Mouse (Mus musculus) cerebellum, adult 2 months (tissue): Measurements from ENCODE around the gene Zfp609. TPM values are rescaled to one million over a fixed set of nuclear protein-coding genes. Genes with fewer than 3 reads are reported as not detected.
"Not testable (repeated sequence)": the region's sequence is repeated elsewhere in the genome, so short reads cannot be mapped to it uniquely, and the experiment has no call there.

Source experiments
- DNase-seq, 2 experiments: peaks; one replicate each; pipeline ENCODE4 v3.0.0; 2021
- H3K27ac ChIP-seq: fragments of 200-500 bp; 2 replicates; pipeline ENCODE4 v1.5.1; 2012; ENCODE audit warnings: low read length, control low read depth, inconsistent platforms; ENCODE audit not compliant: insufficient read depth
- H3K27me3 ChIP-seq: fragments of 200-500 bp; 2 replicates; pipeline ENCODE4 v1.6.1; 2012; ENCODE audit warnings: inconsistent platforms, mild to moderate bottlenecking, low read length, moderate library complexity; ENCODE audit not compliant: control insufficient read depth, insufficient read depth
- H3K4me1 ChIP-seq: fragments of 200-500 bp; 2 replicates; pipeline ENCODE4 v1.6.1; 2011; ENCODE audit warnings: low read length; ENCODE audit not compliant: control insufficient read depth, insufficient read depth
- H3K4me3 ChIP-seq: fragments of 200-500 bp; replicated peaks from 2 replicates; pipeline ENCODE3; 2011; ENCODE audit warnings: mild to moderate bottlenecking, low read depth, low read length, control low read depth; ENCODE audit not compliant: insufficient read depth
- CTCF ChIP-seq: fragments of 200-500 bp; IDR thresholded peaks from 2 replicates; pipeline ENCODE4 v1.5.1; 2011; ENCODE audit warnings: low read depth, mild to moderate bottlenecking, control low read depth, low read length, moderate library complexity, borderline replicate concordance; ENCODE audit not compliant: insufficient read depth
- POLR2A ChIP-seq: fragments of 200-500 bp; IDR thresholded peaks from 2 replicates; pipeline ENCODE4 v1.6.1; 2011; ENCODE audit warnings: low read length, control low read depth, borderline replicate concordance; ENCODE audit not compliant: insufficient read depth
- WGBS: fragments of 180-500 bp; shearing (Covaris S2); methylation state at CpG from one replicate; pipeline ENCODE4 v1.1.7; 2018; 5-methylcytosine and 5-hydroxymethylcytosine counted together
- polyA plus RNA-seq: library from polyadenylated mRNA; depleted of rRNA; stranded (reverse); fragments of >200 nt; gene quantifications from 2 replicates; pipeline ENCODE4 v1.2.3, GENCODE M21; 2012

The Zfp609 gene
- polyA plus RNA-seq, 1 experiment: 19.2 TPM

DNA sequence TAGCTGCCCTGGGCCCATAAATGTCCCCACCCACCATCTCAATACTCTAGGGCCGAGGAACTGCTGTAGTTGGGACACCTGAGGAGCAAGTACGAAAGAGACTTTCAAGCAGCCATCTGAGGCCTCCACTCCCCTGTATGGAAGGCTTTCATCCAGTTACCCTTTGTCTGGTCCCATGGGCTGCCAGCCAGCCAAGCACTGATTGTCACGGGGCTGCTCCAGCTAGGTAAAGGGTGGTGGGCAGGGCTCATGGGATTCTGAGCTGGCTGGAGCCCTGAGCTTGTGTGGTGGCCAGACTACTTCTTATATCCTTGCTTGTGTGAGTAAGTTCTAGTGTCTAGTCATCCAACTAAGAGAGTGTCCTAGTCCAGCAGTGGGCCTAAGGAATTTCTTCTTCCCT lies 170.1 kb downstream of the Zfp609 start:
- no peaks in the 10 kb centered on the region for H3K4me1 ChIP-seq
- no peaks in the 10 kb centered on the region for H3K27me3 ChIP-seq
- TF ChIP-seq POLR2A: no peak
- TF ChIP-seq CTCF: no peak
- WGBS: 61% methylated on average over 3 of the region's 3 CpGs
- no peak for DNase-seq
- H3K4me3 ChIP-seq: no peak overlapping the region
- H3K27ac ChIP-seq: no peak overlapping the region

DNA sequence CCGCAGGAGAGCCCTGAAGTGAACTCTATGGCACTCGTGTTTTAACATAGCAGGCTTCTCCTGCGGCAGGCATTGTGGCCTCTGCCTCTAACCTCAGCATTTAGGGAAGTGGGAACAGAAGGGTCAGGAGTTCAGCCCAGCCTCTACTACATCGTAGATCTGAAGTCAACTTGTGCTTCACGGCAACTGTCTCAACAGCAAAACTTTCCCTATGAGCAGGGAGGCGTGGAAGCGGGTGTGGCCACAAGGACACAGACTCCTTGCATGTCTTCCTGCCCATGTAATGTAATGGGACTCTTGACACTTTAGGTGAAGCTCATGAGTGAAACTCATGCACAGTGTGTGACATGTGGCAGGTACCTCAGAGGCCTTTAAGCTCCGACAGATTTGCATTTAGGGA lies 171.8 kb downstream of the Zfp609 start:
- 86% methylated on average over 8 of the region's 8 CpGs for WGBS
- DNase-seq: no peak
- TF ChIP-seq POLR2A: no peak
- no peak for TF ChIP-seq CTCF

DNA sequence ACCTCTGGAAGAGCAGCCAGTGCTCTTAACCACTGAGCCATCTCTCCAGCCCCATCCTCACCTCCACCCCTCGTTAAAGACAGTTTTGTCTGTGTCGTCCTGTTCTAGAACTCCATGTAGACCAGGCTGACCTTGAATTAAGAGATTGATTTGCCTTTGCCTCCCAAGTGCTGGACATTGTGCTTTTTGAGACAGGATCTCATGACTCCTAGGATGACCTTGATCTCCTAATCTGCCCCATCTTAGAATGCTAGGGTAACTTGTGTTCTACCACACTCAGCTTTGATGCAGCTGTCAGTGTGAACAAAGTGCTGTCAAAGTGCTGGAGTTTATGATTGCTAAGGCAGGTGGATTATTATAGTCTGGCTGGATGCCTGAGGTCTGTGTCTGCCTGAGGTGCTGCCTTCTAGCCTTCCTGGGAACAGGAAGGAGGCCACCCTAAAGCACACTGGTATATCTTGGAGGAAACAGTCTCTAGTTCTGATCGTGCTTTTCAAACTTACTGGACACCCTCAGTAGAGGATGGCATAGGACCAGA lies 172.6 kb downstream of the Zfp609 start:
- no peak for DNase-seq
- Histone ChIP-seq H3K27me3 (no peaks in the 10 kb centered on the region), H3K4me1 (no peaks in the 10 kb centered on the region), H3K4me3 (no peak overlapping the region), H3K27ac (no peak overlapping the region)
- WGBS: 91% methylated on average over 3 of the region's 3 CpGs
- TF ChIP-seq CTCF (no peak), POLR2A (no peak)

More for the DNA sequence above, 171.8 kb downstream of the Zfp609 start:
- no peaks in the 10 kb centered on the region for H3K27me3 ChIP-seq
- H3K4me1 ChIP-seq: no peaks in the 10 kb centered on the region
- H3K27ac ChIP-seq: no peak overlapping the region
- H3K4me3 ChIP-seq: no peak overlapping the region

DNA sequence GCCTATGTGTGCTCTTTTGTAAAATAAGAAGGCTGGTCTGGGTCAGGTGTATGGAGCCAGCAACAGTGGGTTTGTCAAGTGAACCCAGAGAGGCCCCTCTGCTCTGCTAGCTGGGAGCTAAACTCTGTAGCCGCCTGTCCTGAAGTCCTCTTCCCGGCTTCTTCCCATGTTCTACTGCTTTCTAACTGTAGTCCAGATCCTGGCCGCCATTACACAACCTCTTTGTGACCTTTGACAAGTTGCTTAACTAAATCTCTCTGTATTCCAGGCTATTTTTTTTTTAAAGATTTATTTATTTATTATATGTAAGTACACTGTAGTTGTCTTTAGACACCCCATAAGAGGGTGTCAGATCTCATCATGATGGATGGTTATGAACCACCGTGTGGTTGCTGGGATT lies 173.6 kb downstream of the Zfp609 start:
- TF ChIP-seq CTCF: no peak
- no peak for TF ChIP-seq POLR2A
- no peak overlapping the region for H3K27ac ChIP-seq
- 98% methylated on average over 4 of the region's 4 CpGs for WGBS
- H3K27me3 ChIP-seq: no peaks in the 10 kb centered on the region
- H3K4me3 ChIP-seq: no peak overlapping the region
- H3K4me1 ChIP-seq: no peaks in the 10 kb centered on the region
- DNase-seq: no peak

DNA sequence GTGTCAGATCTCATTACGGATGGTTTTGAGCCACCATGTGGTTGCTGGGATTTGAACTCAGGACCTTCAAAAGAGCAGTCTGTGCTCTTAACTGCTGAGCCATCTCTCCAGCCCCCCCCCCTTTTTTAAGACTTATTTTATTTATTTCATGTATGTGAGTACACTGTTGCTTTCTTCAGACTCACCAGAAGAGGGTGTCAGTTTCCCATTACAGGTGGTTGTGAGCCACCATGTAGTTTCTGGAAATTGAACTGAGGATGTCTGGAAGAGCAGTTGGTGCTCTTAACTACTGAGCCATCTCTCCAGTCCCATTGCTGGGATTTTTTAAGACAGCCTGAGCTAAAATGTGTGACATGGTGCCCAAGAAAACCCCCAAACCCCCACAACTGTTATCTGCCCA lies 175.4 kb downstream of the Zfp609 start:
- not testable (repeated sequence) for H3K27ac ChIP-seq, DNase-seq, H3K4me3 ChIP-seq, H3K4me1 ChIP-seq, H3K27me3 ChIP-seq
- 88% methylated on average over 1 of the region's 1 CpGs for WGBS

DNA sequence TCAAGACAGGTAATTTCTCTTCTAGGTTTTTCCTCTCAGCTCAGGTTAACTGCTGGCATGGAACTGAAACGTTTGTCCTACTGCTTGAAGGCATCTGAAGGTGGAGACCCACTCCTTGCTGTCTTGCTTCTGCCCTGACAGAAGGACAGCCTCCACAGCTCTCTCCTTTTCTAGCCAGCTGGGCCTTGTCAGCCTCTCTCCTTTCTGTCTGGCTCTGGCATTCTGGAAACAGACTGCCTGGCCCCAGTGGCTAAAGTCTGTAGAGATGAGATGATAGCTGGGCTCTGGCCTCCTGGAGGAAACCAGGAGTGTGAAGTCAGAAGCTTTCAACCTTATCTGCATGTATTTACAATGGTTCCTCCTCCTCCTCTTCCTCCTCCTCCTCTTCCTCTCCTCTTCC lies 177.4 kb downstream of the Zfp609 start:
- no peak overlapping the region for H3K27ac ChIP-seq
- no peak overlapping the region for H3K4me3 ChIP-seq
- H3K4me1 ChIP-seq: no peaks in the 10 kb centered on the region
- no peaks in the 10 kb centered on the region for H3K27me3 ChIP-seq
- TF ChIP-seq CTCF (no peak), POLR2A (no peak)
- 71% methylated on average over 1 of the region's 1 CpGs for WGBS
- DNase-seq: no peak

DNA sequence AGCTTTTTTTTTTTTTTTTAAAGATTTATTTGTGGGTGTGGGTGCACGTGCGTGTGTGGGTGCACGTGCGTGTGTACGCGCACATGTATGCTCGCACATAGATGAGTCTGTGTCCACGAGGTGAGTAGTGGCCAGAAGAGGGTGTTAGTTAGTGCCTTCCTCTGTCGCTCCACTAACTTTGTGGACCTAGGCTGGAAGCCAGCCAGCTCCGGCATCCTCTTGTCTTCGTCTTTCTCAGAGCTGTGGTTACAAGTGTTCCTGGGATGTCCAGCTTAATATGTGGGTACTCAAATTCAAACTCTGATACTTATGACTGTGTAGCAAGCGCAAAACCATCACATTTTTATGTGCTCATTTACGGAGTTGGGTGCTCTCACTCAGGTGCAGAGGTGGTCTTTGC lies 178.6 kb downstream of the Zfp609 start:
- Histone ChIP-seq H3K27me3 (no peaks in the 10 kb centered on the region), H3K4me1 (no peaks in the 10 kb centered on the region), H3K27ac (no peak overlapping the region), H3K4me3 (no peak overlapping the region)
- WGBS: 83% methylated on average over 13 of the region's 13 CpGs
- DNase-seq: no peak
- TF ChIP-seq POLR2A (no peak), CTCF (no peak)

DNA sequence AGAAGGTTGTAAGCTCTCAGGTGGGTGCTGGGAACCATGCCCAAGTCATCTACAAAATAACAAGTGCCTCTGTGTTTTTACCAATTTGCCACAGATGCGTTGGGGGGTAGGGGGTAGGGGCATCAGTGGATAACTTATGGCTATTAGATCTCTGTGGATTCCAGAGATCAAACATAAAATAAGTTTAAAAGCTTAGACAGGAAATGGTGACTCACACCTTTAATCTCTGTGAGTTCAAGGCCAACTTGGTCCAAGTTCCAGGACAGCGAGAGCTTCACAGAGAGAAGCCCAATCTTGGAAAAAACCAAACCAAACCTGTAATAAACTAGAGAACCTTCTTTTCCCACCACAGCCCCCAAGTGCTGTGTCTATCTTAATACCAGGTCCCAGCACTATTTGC lies 180.6 kb downstream of the Zfp609 start:
- WGBS: 87% methylated on average over 2 of the region's 2 CpGs
- no peak overlapping the region for H3K4me3 ChIP-seq
- no peaks in the 10 kb centered on the region for H3K4me1 ChIP-seq
- H3K27ac ChIP-seq: no peak overlapping the region
- TF ChIP-seq CTCF (no peak), POLR2A (no peak)
- no peak for DNase-seq
- H3K27me3 ChIP-seq: no peaks in the 10 kb centered on the region
